In the genomic region with DNA sequence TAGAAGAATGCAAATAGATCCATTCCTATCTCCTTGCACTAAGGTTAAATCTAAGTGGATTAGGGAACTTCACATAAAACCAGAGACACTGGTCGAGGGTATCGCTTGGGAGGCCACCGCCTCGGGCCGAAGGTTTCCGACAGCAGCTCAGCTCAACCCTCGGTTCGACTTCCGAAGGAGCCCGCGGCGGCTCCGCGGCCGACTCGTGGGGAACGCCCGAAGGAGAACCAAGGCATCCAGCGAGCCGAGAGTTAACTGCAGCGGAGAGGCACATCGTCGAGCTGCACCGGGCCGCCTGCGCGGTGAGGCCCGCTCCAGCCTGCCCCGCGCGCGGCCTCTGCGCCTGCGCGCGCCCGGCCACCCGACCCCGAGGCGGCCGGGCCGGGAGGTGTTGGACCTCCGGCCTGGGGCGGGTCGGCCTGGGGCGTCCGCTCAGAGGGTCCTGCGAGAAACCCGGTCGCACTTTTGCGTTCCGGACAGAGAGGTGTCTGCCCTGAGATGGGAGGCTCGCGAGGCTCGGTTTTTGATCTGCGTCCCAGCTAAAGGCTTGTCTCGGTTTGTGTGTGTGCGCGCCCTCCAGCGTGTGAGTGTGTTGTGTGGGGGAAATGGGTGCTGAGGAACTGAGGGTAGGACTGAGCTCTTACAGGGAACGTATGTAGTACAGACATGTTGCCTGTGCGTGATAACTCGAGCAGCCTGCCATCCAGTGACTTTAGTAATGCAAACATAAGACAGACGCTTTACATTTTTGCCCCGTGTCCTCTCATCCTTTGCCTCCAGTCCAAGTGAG, we compare ENCODE assay signal across 8 mouse cellular contexts. TPM values are rescaled to one million over a fixed set of nuclear protein-coding genes. Genes with fewer than 3 reads are reported as not detected.
DNase-seq lines count a peak whose midpoint lies in the region; ATAC-seq and TF ChIP-seq lines count a peak whose summit lies in the region.
"Not testable (repeated sequence)": the region's sequence is repeated elsewhere in the genome, so short reads cannot be mapped to it uniquely, and the experiment has no call there.
"Had no signal": no experiment of that assay in that cellular context is flagged by ENCODE, and none has a peak within 500 bp of the region (broad histone marks: within the 10 kb centered on the region; RNA-seq: fewer than 3 reads in every experiment).

No protein-coding gene starts in this region.

- not testable (repeated sequence) for H3K27ac ChIP-seq in kidney, postnatal 0 days; limb, embryonic 15.5 days; midbrain, embryonic 14.5 days (replicated peaks; ENCODE audit: low read depth, low read length)

- H3K27me3 ChIP-seq in kidney, postnatal 0 days (ENCODE audit: insufficient read depth, low read length); limb, embryonic 15.5 days; midbrain, embryonic 14.5 days (ENCODE audit: control insufficient read depth, insufficient read depth, low read length): not testable (repeated sequence)

- not testable (repeated sequence) for H3K36me3 ChIP-seq in kidney, postnatal 0 days (ENCODE audit: insufficient read depth, low read length); limb, embryonic 15.5 days; midbrain, embryonic 14.5 days (ENCODE audit: control insufficient read depth, insufficient read depth, low read length)

- DNase-seq in cerebellum, adult 9-11 months, result peak; percentile 30
- DNase-seq in heart, postnatal 25 days (ENCODE audit: low spot score), result peak; percentile 2
- not testable (repeated sequence) for DNase-seq in kidney, postnatal 0 days (ENCODE audit: low spot score)
- DNase-seq in midbrain, embryonic 14.5 days, result peak; percentile 2
- peak; percentile 7 to 41 for DNase-seq in spleen, adult 18-20 months

- not testable (repeated sequence) for TF ChIP-seq CTCF in kidney, postnatal 0 days (IDR thresholded peaks at IDR 0.05; ENCODE audit: low read depth)

- H3K9me3 ChIP-seq in kidney, postnatal 0 days (replicated peaks; ENCODE audit: low read length); limb, embryonic 15.5 days; midbrain, embryonic 14.5 days (ENCODE audit: control insufficient read depth, low read length): not testable (repeated sequence)

- WGBS in kidney, postnatal 0 days, result 3% methylated on average over 23 of the region's 65 CpGs
- WGBS in limb, embryonic 15.5 days, result 2% methylated on average over 36 of the region's 65 CpGs
- WGBS in midbrain, embryonic 14.5 days, result 7% methylated on average over 18 of the region's 65 CpGs

- H3K9ac ChIP-seq in kidney, postnatal 0 days (ENCODE audit: low read depth, low read length); limb, embryonic 15.5 days; midbrain, embryonic 14.5 days (replicated peaks; ENCODE audit: low read length): not testable (repeated sequence)

- not testable (repeated sequence) for H3K4me1 ChIP-seq in kidney, postnatal 0 days (replicated peaks; ENCODE audit: insufficient read depth, low read length); limb, embryonic 15.5 days; midbrain, embryonic 14.5 days (ENCODE audit: control insufficient read depth, insufficient read depth, low read length)

- H3K4me3 ChIP-seq in kidney, postnatal 0 days (replicated peaks; ENCODE audit: low read depth, low read length), result not testable (repeated sequence)
- peak overlapping the region; percentile 25 for H3K4me3 ChIP-seq in limb, embryonic 15.5 days
- peak overlapping the region; percentile 24 for H3K4me3 ChIP-seq in midbrain, embryonic 14.5 days (replicated peaks; ENCODE audit: low read depth, low read length)

- intact Hi-C loops in heart, postnatal 25 days (cut with DNase I), result not testable (repeated sequence)

- peak overlapping the region; percentile 27 for H3K4me2 ChIP-seq in kidney, postnatal 0 days (ENCODE audit: low read length)
- H3K4me2 ChIP-seq in limb, embryonic 15.5 days, result peak overlapping the region; percentile 39
- peak overlapping the region; percentile 42 for H3K4me2 ChIP-seq in midbrain, embryonic 14.5 days (ENCODE audit: low read length)

- peak; percentile 100 for ATAC-seq in frontal cortex, adult (ENCODE audit: low TSS enrichment)
- peak; percentile 97 for ATAC-seq in kidney, postnatal 0 days (replicated peaks; ENCODE audit: low FRiP score, low read depth)
- ATAC-seq in limb, embryonic 15.5 days (ENCODE audit: insufficient number of reproducible peaks, low FRiP score, low TSS enrichment, low read depth), result peak; percentile 88
- ATAC-seq in midbrain, embryonic 14.5 days (ENCODE audit: low FRiP score, low TSS enrichment), result peak; percentile 93

RNA-seq across cellular contexts. Expression of gene Vmn2r9, which starts 50.9 kb away (rescaled TPM):
- total RNA-seq in heart, postnatal 25 days (2021), result not detected
- not detected in 2 replicates for polyA plus RNA-seq in kidney, postnatal 0 days (2015; fragmentation: Nextera tagmentation; extraction: Ambion mirVana)
- not detected in 2 replicates for polyA plus RNA-seq in limb, embryonic 15.5 days (2015; fragmentation: Nextera tagmentation; extraction: Ambion mirVana)
- polyA plus RNA-seq in midbrain, embryonic 14.5 days (2014; fragmentation: Nextera tagmentation; extraction: Ambion mirVana), result not detected in 2 replicates
- total RNA-seq: gastrocnemius, postnatal 4 days had no signal
